Mouse (Mus musculus) E14TG2a.4 (cell line): ENCODE data around the gene Ttc16.

ENCODE experiments used
- CTCF ChIP-seq: conservative IDR thresholded peaks from 2 replicates; pipeline ENCODE4 v1.5.1; 2014; ENCODE audit warnings: low read length
- NANOG ChIP-seq: IDR thresholded peaks from 2 replicates; pipeline ENCODE4 v1.6.1; 2014; ENCODE audit warnings: borderline replicate concordance, low read length, mixed read lengths
- POU5F1 ChIP-seq: IDR thresholded peaks from 2 replicates; pipeline ENCODE4 v1.6.1; 2014; ENCODE audit warnings: low read length, borderline replicate concordance

GRCm38 (mm10) chr2:32714987-32715425 lies 60.4 kb downstream of the Ttc16 start:
- TF ChIP-seq CTCF: no peak
- no peak for TF ChIP-seq NANOG
- TF ChIP-seq POU5F1: no peak
